Mouse (Mus musculus): ENCODE measurements at regions not wholly inside any gene's neighbourhood (a gene's known extent, or its start where the extent isn't known, plus 50 kb on each side); places are given as distances from the start of the nearest gene placed in this dataset.

GRCm38 (mm10) chr1:90275786-90276520 lies 72.2 kb downstream of the Ackr3 start:
- 87% methylated on average over 16 of the region's 16 CpGs for WGBS
- no peak overlapping the region for H3K4me3 ChIP-seq (ENCODE audit: low read length)
- H3K9me3 ChIP-seq (ENCODE audit: control insufficient read depth, low read length) = no peaks in the 10 kb centered on the region
- no peak overlapping the region for H3K4me2 ChIP-seq (replicated peaks; ENCODE audit: low read depth, low read length)
- no peak overlapping the region for H3K27ac ChIP-seq (ENCODE audit: low read depth, low read length)
- no peaks in the 10 kb centered on the region; the same call in 1 of the 2 replicates for H3K27me3 ChIP-seq (ENCODE audit: control insufficient read depth, insufficient read depth, low read length)
- ATAC-seq (ENCODE audit: low FRiP score, low TSS enrichment) = no peak
- 0 out of 2 replicates have a peak, but pooled peaks cover 3% of the 10 kb centered on the region for H3K4me1 ChIP-seq (ENCODE audit: control insufficient read depth, insufficient read depth, low read length)
- no peaks in the 10 kb centered on the region for H3K36me3 ChIP-seq (ENCODE audit: control insufficient read depth, insufficient read depth, low read length)
- no peak overlapping the region for H3K9ac ChIP-seq (ENCODE audit: low read depth, low read length)

DNA sequence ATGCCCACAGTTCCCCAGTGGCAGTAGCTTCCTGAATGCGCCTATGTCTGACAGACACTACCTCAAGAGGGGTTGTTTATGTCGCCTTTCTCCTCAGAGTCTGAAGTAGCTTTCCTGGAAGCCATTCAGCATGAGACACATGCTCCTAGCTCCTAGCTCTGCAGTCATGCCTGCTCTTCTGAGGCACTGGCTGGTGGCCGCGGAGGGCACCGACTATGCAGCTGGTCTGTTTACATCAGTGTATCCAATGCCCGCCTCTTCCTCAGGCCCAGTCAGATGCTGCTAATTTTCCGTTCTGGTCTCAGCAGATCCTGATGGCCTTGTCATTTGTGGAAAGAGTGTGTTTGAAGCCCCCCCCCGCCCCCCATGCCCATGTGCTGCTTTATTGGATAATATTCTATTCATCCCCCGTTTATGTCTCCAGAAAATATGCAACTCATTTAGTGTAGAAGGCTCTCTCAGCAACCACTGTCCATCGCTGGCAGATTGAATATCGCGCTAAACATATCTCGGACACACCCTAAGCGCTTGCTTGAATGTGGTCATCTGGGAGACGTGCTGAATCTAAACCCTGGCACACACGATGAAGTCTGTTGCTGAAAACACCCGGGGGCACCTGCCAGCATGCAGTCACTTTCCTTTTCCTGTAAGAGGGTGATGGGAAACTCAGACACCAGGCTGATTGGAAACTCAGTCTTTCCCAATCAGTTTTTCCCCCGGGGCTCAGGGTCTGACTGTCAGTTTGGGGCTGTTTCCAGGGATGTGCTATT lies 73.9 kb downstream of the Ackr3 start:
- H3K36me3 ChIP-seq (ENCODE audit: control insufficient read depth, insufficient read depth, low read length) = no peaks in the 10 kb centered on the region
- H3K9ac ChIP-seq (ENCODE audit: low read depth, low read length) = no peak overlapping the region
- no peaks in the 10 kb centered on the region; the same call in 1 of the 2 replicates for H3K27me3 ChIP-seq (ENCODE audit: control insufficient read depth, insufficient read depth, low read length)
- no peaks in the 10 kb centered on the region for H3K9me3 ChIP-seq (ENCODE audit: control insufficient read depth, low read length)
- no peak overlapping the region for H3K4me3 ChIP-seq (ENCODE audit: low read length)
- peaks cover 7% of the 10 kb centered on the region; the same call in 1 of the 2 replicates for H3K4me1 ChIP-seq (ENCODE audit: control insufficient read depth, insufficient read depth, low read length)
- no peak for ATAC-seq (ENCODE audit: low FRiP score, low TSS enrichment)
- H3K4me2 ChIP-seq (replicated peaks; ENCODE audit: low read depth, low read length) = no peak overlapping the region
- H3K27ac ChIP-seq (ENCODE audit: low read depth, low read length) = no peak overlapping the region
- WGBS = 90% methylated on average over 18 of the region's 18 CpGs

GRCm38 (mm10) chr1:90279066-90279839 lies 75.5 kb downstream of the Ackr3 start:
- no peak for ATAC-seq (ENCODE audit: low FRiP score, low TSS enrichment)
- Histone ChIP-seq H3K4me3 (ENCODE audit: low read length) (no peak overlapping the region), H3K4me1 (ENCODE audit: control insufficient read depth, insufficient read depth, low read length) (peaks cover 16% of the 10 kb centered on the region), H3K36me3 (ENCODE audit: control insufficient read depth, insufficient read depth, low read length) (no peaks in the 10 kb centered on the region), H3K27ac (ENCODE audit: low read depth, low read length) (no peak overlapping the region), H3K9ac (ENCODE audit: low read depth, low read length) (no peak overlapping the region), H3K9me3 (ENCODE audit: control insufficient read depth, low read length) (no peaks in the 10 kb centered on the region), H3K27me3 (ENCODE audit: control insufficient read depth, insufficient read depth, low read length) (no peaks in the 10 kb centered on the region; the same call in 1 of the 2 replicates), H3K4me2 (replicated peaks; ENCODE audit: low read depth, low read length) (no peak overlapping the region)
- WGBS = 63% methylated on average over 20 of the region's 20 CpGs

GRCm38 (mm10) chr1:90280227-90280626 lies 76.4 kb downstream of the Ackr3 start:
- 23% methylated on average over 8 of the region's 8 CpGs for WGBS

DNA sequence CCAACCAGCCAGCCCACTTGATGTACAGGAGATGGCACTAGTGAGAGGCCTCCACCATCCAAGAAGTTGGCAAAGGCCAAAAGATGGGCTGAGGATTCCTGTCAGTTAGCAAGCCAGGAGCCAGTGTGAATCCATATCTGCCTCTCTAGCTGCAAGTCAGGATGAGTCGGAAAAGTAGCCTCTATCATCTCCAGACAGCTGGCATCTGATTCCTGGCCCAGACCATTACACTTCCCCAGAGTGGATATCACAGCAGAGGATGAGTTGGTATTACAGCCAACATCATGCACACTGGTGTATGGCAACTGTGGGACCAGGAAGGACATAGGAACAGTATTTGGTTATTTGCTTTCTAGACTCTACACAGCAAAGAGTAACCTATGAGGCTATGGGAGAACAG lies 77.5 kb downstream of the Ackr3 start:
- Histone ChIP-seq H3K27ac (ENCODE audit: low read depth, low read length) (no peak overlapping the region), H3K9me3 (ENCODE audit: control insufficient read depth, low read length) (no peaks in the 10 kb centered on the region), H3K4me1 (ENCODE audit: control insufficient read depth, insufficient read depth, low read length) (peaks cover 16% of the 10 kb centered on the region), H3K4me2 (replicated peaks; ENCODE audit: low read depth, low read length) (no peak overlapping the region), H3K36me3 (ENCODE audit: control insufficient read depth, insufficient read depth, low read length) (no peaks in the 10 kb centered on the region), H3K27me3 (ENCODE audit: control insufficient read depth, insufficient read depth, low read length) (no peaks in the 10 kb centered on the region; the same call in 1 of the 2 replicates), H3K4me3 (ENCODE audit: low read length) (no peak overlapping the region), H3K9ac (ENCODE audit: low read depth, low read length) (no peak overlapping the region)
- WGBS = 80% methylated on average over 1 of the region's 1 CpGs
- ATAC-seq (ENCODE audit: low FRiP score, low TSS enrichment) = no peak

More at GRCm38 (mm10) chr1:90280227-90280626, 76.4 kb downstream of the Ackr3 start:
- Histone ChIP-seq H3K9me3 (ENCODE audit: control insufficient read depth, low read length) (no peaks in the 10 kb centered on the region), H3K27ac (ENCODE audit: low read depth, low read length) (no peak overlapping the region), H3K9ac (ENCODE audit: low read depth, low read length) (no peak overlapping the region), H3K4me1 (ENCODE audit: control insufficient read depth, insufficient read depth, low read length) (peaks cover 16% of the 10 kb centered on the region), H3K4me3 (ENCODE audit: low read length) (no peak overlapping the region), H3K4me2 (replicated peaks; ENCODE audit: low read depth, low read length) (no peak overlapping the region), H3K36me3 (ENCODE audit: control insufficient read depth, insufficient read depth, low read length) (no peaks in the 10 kb centered on the region), H3K27me3 (ENCODE audit: control insufficient read depth, insufficient read depth, low read length) (no peaks in the 10 kb centered on the region; the same call in 1 of the 2 replicates)
- peak; percentile 53; the same call in 1 of the 2 replicates for ATAC-seq (ENCODE audit: low FRiP score, low TSS enrichment)

DNA sequence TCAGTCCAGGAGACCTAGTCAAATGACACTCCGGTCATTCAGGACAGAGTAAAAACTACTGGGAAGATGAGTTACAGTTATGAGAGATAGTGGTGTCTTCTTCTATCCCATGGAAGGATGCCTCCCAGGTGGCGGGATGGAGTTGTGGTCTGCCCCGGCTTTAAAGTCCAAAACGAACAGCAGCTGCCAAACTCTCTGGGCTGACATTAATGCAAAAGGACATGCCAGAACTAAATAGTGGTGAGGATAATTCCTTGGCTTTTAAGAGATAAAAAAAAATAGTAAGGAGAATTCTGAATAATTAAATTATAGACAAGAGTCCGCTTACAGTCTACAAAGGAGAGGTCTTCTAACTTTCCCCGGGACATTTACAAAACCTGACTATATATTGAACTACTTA lies 78.2 kb downstream of the Ackr3 start:
- 86% methylated on average over 6 of the region's 6 CpGs for WGBS
- ATAC-seq (ENCODE audit: low FRiP score, low TSS enrichment) = no peak
- no peaks in the 10 kb centered on the region; the same call in 1 of the 2 replicates for H3K27me3 ChIP-seq (ENCODE audit: control insufficient read depth, insufficient read depth, low read length)
- H3K4me2 ChIP-seq (replicated peaks; ENCODE audit: low read depth, low read length) = no peak overlapping the region
- no peaks in the 10 kb centered on the region for H3K9me3 ChIP-seq (ENCODE audit: control insufficient read depth, low read length)
- H3K4me1 ChIP-seq (ENCODE audit: control insufficient read depth, insufficient read depth, low read length) = peaks cover 16% of the 10 kb centered on the region
- no peak overlapping the region for H3K27ac ChIP-seq (ENCODE audit: low read depth, low read length)
- H3K36me3 ChIP-seq (ENCODE audit: control insufficient read depth, insufficient read depth, low read length) = no peaks in the 10 kb centered on the region
- H3K4me3 ChIP-seq (ENCODE audit: low read length) = no peak overlapping the region
- H3K9ac ChIP-seq (ENCODE audit: low read depth, low read length) = no peak overlapping the region

GRCm38 (mm10) chr1:90282367-90282766 lies 78.6 kb downstream of the Ackr3 start:
- no peak for ATAC-seq (ENCODE audit: low FRiP score, low TSS enrichment)
- Histone ChIP-seq H3K9me3 (ENCODE audit: control insufficient read depth, low read length) (no peaks in the 10 kb centered on the region), H3K36me3 (ENCODE audit: control insufficient read depth, insufficient read depth, low read length) (no peaks in the 10 kb centered on the region), H3K27ac (ENCODE audit: low read depth, low read length) (no peak overlapping the region), H3K4me3 (ENCODE audit: low read length) (no peak overlapping the region), H3K4me1 (ENCODE audit: control insufficient read depth, insufficient read depth, low read length) (peaks cover 16% of the 10 kb centered on the region), H3K4me2 (replicated peaks; ENCODE audit: low read depth, low read length) (no peak overlapping the region), H3K27me3 (ENCODE audit: control insufficient read depth, insufficient read depth, low read length) (no peaks in the 10 kb centered on the region; the same call in 1 of the 2 replicates), H3K9ac (ENCODE audit: low read depth, low read length) (no peak overlapping the region)
- WGBS = 31% methylated on average over 8 of the region's 8 CpGs

DNA sequence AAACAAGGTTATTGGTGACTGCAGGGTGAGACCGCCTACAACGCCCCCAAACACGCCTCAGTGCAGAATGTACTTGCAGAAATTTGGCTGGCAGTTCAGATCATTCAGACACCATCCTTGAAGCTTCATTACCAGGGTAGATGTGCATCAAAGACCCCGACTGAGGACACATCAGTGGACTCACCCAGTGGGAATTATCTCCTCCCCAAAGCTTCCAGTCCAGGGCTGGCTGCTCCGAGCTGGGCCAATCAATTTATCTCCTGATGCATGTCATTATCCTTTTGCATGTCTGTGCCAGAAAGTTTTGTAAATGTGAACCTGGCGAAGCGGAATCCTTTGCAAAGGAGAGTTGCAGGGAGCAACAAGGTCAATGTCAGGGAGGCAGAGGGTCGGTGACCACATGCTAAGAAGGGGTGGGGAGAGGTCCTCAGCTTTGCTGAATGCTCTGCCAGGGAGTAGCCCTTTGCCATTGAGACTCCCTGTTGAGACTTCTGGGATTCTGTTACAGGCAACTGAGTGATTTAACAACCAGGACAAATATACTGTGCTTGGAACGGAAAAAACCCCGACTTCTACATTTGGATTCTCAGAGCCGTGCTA lies 79.5 kb downstream of the Ackr3 start:
- peaks cover 18% of the 10 kb centered on the region for H3K4me1 ChIP-seq (ENCODE audit: control insufficient read depth, insufficient read depth, low read length)
- H3K4me2 ChIP-seq (replicated peaks; ENCODE audit: low read depth, low read length) = no peak overlapping the region
- H3K27ac ChIP-seq (ENCODE audit: low read depth, low read length) = no peak overlapping the region
- no peaks in the 10 kb centered on the region; the same call in 1 of the 2 replicates for H3K27me3 ChIP-seq (ENCODE audit: control insufficient read depth, insufficient read depth, low read length)
- ATAC-seq (ENCODE audit: low FRiP score, low TSS enrichment) = peak; percentile 48; the same call in 1 of the 2 replicates
- no peaks in the 10 kb centered on the region for H3K9me3 ChIP-seq (ENCODE audit: control insufficient read depth, low read length)
- H3K9ac ChIP-seq (ENCODE audit: low read depth, low read length) = no peak overlapping the region
- WGBS = 28% methylated on average over 11 of the region's 11 CpGs
- no peak overlapping the region for H3K4me3 ChIP-seq (ENCODE audit: low read length)
- no peaks in the 10 kb centered on the region for H3K36me3 ChIP-seq (ENCODE audit: control insufficient read depth, insufficient read depth, low read length)
